Mouse (Mus musculus) retina, postnatal 1 day (tissue): Measurements from ENCODE around the gene Stim2.

Experiments
- DNase-seq: peaks from one replicate; pipeline ENCODE4 v3.0.0-alpha.2; 2012

Gene Stim2

GRCm38 (mm10) chr5:53995316-53995715 is 3.0 kb upstream of the Stim2 start:
- peak; percentile 88 for DNase-seq

GRCm38 (mm10) chr5:53996822-53997221 is 1.5 kb upstream of the Stim2 start:
- DNase-seq, result no peak

GRCm38 (mm10) chr5:53998743-53999460 is 603 bp downstream of the Stim2 start:
- peak; percentile 74 for DNase-seq

GRCm38 (mm10) chr5:53999461-53999770 is 1.1 kb downstream of the Stim2 start:
- DNase-seq, result no peak

- no peak for DNase-seq
Measured at GRCm38 (mm10) chr5:53999831-54000230, 1.5 kb downstream of the Stim2 start.

GRCm38 (mm10) chr5:54001021-54001420 is 2.7 kb downstream of the Stim2 start:
- DNase-seq, result no peak

- DNase-seq, result no peak
Measured at GRCm38 (mm10) chr5:54005111-54005864, 7.0 kb downstream of the Stim2 start.

GRCm38 (mm10) chr5:54005865-54006225 is 7.5 kb downstream of the Stim2 start:
- no peak for DNase-seq

GRCm38 (mm10) chr5:54006845-54007244 is 8.5 kb downstream of the Stim2 start:
- DNase-seq, result no peak

GRCm38 (mm10) chr5:54007617-54008016 is 9.3 kb downstream of the Stim2 start:
- DNase-seq, result no peak

GRCm38 (mm10) chr5:54013271-54013670 is 15.0 kb downstream of the Stim2 start:
- DNase-seq, result no peak

- DNase-seq, result no peak
Measured at GRCm38 (mm10) chr5:54017143-54017542, 18.8 kb downstream of the Stim2 start.

GRCm38 (mm10) chr5:54018856-54019255 is 20.6 kb downstream of the Stim2 start:
- no peak for DNase-seq

GRCm38 (mm10) chr5:54019546-54019945 is 21.2 kb downstream of the Stim2 start:
- no peak for DNase-seq

GRCm38 (mm10) chr5:54024610-54025009 is 26.3 kb downstream of the Stim2 start:
- no peak for DNase-seq

GRCm38 (mm10) chr5:54025630-54026029 is 27.3 kb downstream of the Stim2 start:
- DNase-seq, result no peak

GRCm38 (mm10) chr5:54033217-54033616 is 34.9 kb downstream of the Stim2 start:
- no peak for DNase-seq

- no peak for DNase-seq
Measured at GRCm38 (mm10) chr5:54034680-54035079, 36.4 kb downstream of the Stim2 start.

- DNase-seq, result no peak
Measured at GRCm38 (mm10) chr5:54038615-54039014, 40.3 kb downstream of the Stim2 start.

GRCm38 (mm10) chr5:54040527-54040926 is 42.2 kb downstream of the Stim2 start:
- no peak for DNase-seq

GRCm38 (mm10) chr5:54042013-54042412 is 43.7 kb downstream of the Stim2 start:
- no peak for DNase-seq

- DNase-seq, result no peak
Measured at GRCm38 (mm10) chr5:54045523-54045922, 47.2 kb downstream of the Stim2 start.

- DNase-seq, result no peak
Measured at GRCm38 (mm10) chr5:54046432-54046831, 48.1 kb downstream of the Stim2 start.

- peak; percentile 28 for DNase-seq
Measured at GRCm38 (mm10) chr5:54049145-54049733, 50.9 kb downstream of the Stim2 start.
